Mouse (Mus musculus) B cell, adult 62 days (primary cell): ENCODE data around the gene Ccdc180. TPM values are rescaled to one million over a fixed set of nuclear protein-coding genes. Genes with fewer than 3 reads are reported as not detected.

Experiments
- total RNA-seq: library from RNA; stranded (reverse); gene quantifications from 4 replicates; pipeline ENCODE4 v1.2.4, GENCODE M21; 2023

Ccdc180 gene
- 0.23 to 0.72 TPM (median 0.56 TPM) in 4 replicates for total RNA-seq

GRCm38 (mm10) chr4:45890066-45890761, at the start of gene Ccdc180:
Ccdc180 (plus strand) TSS chr4:45890303.

GRCm38 (mm10) chr4:45848109-45848824, 41.8 kb upstream of the Ccdc180 start, which contains the start of gene Stra6l:
Stra6l (plus strand) TSS chr4:45848664.

GRCm38 (mm10) chr4:45964771-45965439, 74.8 kb downstream of the Ccdc180 start, which contains the start of gene Tdrd7:
Tdrd7 (plus strand) TSS chr4:45965334.

Other genes with a start within 250 kb of the Ccdc180 start
- 4.7 to 10.7 TPM (median 5.9 TPM) in 4 replicates for gene Aldh1b1, start 91.3 kb upstream of the Ccdc180 start, total RNA-seq
- gene Igfbpl1, start 63.4 kb upstream of the Ccdc180 start, total RNA-seq: not detected in 4 replicates
- gene Stra6l, start 41.6 kb upstream of the Ccdc180 start, total RNA-seq: not detected in 4 replicates
- 16.2 to 18.5 TPM (median 17.6 TPM) in 4 replicates for gene Tdrd7, start 75.0 kb downstream of the Ccdc180 start, total RNA-seq
- gene Tmod1, start 148.6 kb downstream of the Ccdc180 start, total RNA-seq: not detected in 4 replicates
- 44.4 to 48.5 TPM (median 45.9 TPM) in 4 replicates for gene Ncbp1, start 248.3 kb downstream of the Ccdc180 start, total RNA-seq
- 24.3 to 33.3 TPM (median 30.2 TPM) in 4 replicates for gene Tstd2, start 248.4 kb downstream of the Ccdc180 start, total RNA-seq